Mouse (Mus musculus) E14TG2a.4 (cell line): ENCODE data around the gene Fhad1.
A peak's percentile ranks its signal among the peaks of the same experiment; 100 is the strongest.

Source experiments
- H3K27me3 ChIP-seq: 2 replicates; pipeline ENCODE4 v1.6.1; 2014; ENCODE audit warnings: low read length, control low read depth; ENCODE audit not compliant: insufficient read depth
- H3K36me3 ChIP-seq: 2 replicates; pipeline ENCODE4 v1.6.1; 2014; ENCODE audit warnings: low read length, control low read depth; ENCODE audit not compliant: insufficient read depth
- H3K4me1 ChIP-seq: replicated peaks from 2 replicates; pipeline ENCODE4 v1.6.1; 2014; ENCODE audit warnings: low read depth, low read length, control low read depth
- H3K4me3 ChIP-seq: replicated peaks from 2 replicates; pipeline ENCODE4 v1.5.1; 2014; ENCODE audit warnings: mild to moderate bottlenecking, low read length
- H3K9me3 ChIP-seq: 2 replicates; pipeline ENCODE4 v1.6.1; 2014; ENCODE audit warnings: low read length, control low read depth
- CTCF ChIP-seq: conservative IDR thresholded peaks from 2 replicates; pipeline ENCODE4 v1.5.1; 2014; ENCODE audit warnings: low read length
- NANOG ChIP-seq: IDR thresholded peaks from 2 replicates; pipeline ENCODE4 v1.6.1; 2014; ENCODE audit warnings: borderline replicate concordance, low read length, mixed read lengths
- POU5F1 ChIP-seq: IDR thresholded peaks from 2 replicates; pipeline ENCODE4 v1.6.1; 2014; ENCODE audit warnings: low read length, borderline replicate concordance

Gene Fhad1

DNA sequence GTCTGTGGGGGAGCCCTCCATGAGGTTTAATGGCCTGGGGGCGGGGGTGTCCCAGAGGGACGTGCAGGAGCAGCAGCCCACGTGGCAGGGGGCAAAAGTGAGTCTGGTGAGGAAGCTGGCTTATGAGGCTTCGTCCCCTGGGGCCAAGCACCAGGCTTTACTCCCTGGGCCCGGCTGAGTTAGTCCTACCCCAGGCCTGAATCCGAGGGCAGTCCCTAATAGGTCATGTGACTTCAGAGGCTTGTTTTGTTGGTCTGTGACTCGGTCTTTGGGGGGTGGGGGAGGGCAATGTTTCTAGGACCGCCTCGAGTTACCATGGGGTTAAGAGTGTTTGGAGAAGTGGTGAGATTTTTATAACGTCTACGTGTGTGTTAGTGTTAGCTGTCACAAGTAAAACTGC, 57.1 kb downstream of the Fhad1 start:
- no peak for TF ChIP-seq POU5F1
- no peak for TF ChIP-seq CTCF
- no peak for TF ChIP-seq NANOG
- Histone ChIP-seq H3K4me1 (peaks cover 19% of the 10 kb centered on the region), H3K36me3 (no peaks in the 10 kb centered on the region), H3K9me3 (no peaks in the 10 kb centered on the region), H3K27me3 (peaks cover 32% of the 10 kb centered on the region), H3K4me3 (0 out of 2 replicates have a peak overlapping the region, but pooled peaks have one; percentile 17)

DNA sequence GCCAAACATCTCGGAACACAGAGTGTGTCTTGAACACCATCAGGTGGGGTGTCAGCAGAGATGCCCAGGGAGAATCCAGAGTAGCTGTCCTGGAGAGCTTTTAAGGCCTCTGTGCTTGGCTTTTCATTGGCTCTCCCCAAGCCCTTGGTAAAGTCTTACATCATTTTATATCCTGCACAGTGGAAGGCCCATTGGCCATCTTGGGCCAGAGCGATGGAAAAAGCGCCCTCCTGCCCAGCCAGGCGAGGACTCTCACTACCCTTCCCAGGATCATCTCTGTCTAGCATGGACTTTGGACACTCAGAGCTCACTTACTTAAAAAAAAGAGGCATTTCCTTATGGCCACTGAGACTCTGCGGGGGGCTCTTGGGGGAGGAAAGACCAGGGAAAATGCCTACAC, 58.0 kb downstream of the Fhad1 start:
- TF ChIP-seq POU5F1 (no peak), NANOG (no peak), CTCF (no peak)
- peaks cover 23% of the 10 kb centered on the region for H3K4me1 ChIP-seq
- no peaks in the 10 kb centered on the region for H3K36me3 ChIP-seq
- H3K9me3 ChIP-seq, result no peaks in the 10 kb centered on the region
- no peak overlapping the region for H3K4me3 ChIP-seq
- H3K27me3 ChIP-seq, result peaks cover 40% of the 10 kb centered on the region

DNA sequence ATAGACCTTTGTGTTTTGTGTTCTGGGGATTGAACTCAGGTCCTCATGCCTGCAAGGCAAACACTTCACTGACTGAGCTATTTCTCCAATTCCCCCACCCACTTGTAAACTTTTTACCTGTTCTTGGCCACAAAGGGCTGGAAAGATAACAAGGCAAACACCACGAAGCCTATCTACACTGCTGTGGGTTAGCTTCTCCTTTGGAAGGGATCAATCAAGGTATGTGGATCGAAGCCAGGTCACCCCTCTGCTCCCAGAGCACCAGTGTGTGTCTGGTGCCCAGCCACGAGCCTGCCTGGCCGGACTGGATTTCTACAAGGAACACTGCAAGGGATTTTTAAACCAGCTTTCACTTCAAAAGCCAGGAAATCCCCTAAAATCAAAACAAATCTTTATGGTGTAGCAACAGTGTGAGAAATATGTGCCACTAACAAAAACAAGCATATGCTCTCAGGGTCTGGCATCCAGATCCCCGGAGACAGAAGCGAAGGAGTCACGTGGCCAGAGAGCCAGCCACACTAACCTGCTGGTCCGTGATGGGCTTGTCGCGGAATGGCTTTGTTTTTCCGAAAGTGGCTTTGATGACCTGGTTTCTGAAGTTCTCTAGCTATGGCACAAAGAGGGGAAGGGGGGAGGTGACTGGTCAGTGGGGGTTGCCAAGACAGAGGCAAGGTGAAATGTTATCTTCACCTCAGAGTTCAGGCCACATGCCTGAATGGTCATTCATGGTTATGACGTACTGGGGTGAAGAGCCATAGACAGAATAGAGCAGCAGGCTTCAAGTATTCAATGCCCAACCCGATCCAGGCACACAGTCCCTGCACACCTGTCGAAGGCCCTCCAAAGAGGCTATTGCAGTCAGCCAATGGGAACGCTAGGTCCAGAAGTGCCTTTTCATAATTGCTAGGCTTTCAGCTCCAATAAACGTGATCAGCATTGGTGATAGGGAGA, 59.8 kb downstream of the Fhad1 start:
- Histone ChIP-seq H3K4me3 (no peak overlapping the region), H3K9me3 (no peaks in the 10 kb centered on the region), H3K27me3 (peaks cover 55% of the 10 kb centered on the region), H3K36me3 (no peaks in the 10 kb centered on the region), H3K4me1 (peaks cover 24% of the 10 kb centered on the region)
- TF ChIP-seq POU5F1, result no peak
- no peak for TF ChIP-seq NANOG

DNA sequence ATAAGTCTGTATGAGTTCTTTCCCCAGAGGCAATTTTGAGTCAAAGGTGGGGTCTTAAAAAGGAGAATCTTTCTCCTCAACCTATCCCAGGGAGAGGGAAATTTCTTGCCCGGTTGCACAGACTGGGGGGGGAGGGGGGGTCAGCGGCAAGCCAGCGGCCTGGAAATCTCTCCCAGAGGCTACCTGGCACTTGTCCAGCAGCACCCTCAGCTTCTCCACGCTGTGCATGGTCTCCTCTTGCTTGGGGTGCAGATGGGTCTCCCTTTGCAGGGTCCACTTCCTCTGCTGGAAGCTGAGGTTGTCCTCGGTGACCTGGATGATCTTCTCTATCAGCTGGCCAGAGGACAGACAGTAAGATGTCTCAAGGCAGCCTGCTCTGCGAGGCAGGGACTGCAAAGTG, 61.0 kb downstream of the Fhad1 start:
- TF ChIP-seq NANOG (no peak), CTCF (no peak), POU5F1 (no peak)
- H3K4me3 ChIP-seq, result no peak overlapping the region

DNA sequence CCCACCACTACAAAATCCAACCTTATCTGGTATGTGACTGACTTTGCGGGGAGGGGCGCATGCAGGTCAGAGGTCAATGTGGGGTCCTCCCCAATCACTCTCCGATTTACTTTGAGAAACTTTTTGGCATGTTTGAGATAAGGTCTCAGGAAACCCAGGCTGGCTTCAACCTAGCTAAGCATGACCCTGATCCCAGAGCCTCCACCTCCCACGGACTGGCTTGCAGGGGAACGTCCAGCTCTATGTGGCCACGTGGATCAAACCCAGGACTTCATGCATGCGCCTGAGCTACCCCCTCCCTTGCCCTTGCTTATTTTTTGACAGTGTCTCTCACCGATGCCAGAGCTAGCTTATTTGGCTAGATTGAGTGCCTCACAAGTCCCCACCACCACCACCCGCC, 61.6 kb downstream of the Fhad1 start:
- Histone ChIP-seq H3K4me3 (no peak overlapping the region), H3K27me3 (peaks cover 58% of the 10 kb centered on the region), H3K4me1 (peaks cover 17% of the 10 kb centered on the region), H3K36me3 (no peaks in the 10 kb centered on the region), H3K9me3 (no peaks in the 10 kb centered on the region)
- no peak for TF ChIP-seq CTCF
- TF ChIP-seq POU5F1, result no peak
- TF ChIP-seq NANOG, result no peak

More for the DNA sequence above, 61.0 kb downstream of the Fhad1 start:
- Histone ChIP-seq H3K4me1 (peaks cover 23% of the 10 kb centered on the region), H3K27me3 (peaks cover 57% of the 10 kb centered on the region), H3K36me3 (no peaks in the 10 kb centered on the region), H3K9me3 (no peaks in the 10 kb centered on the region)

DNA sequence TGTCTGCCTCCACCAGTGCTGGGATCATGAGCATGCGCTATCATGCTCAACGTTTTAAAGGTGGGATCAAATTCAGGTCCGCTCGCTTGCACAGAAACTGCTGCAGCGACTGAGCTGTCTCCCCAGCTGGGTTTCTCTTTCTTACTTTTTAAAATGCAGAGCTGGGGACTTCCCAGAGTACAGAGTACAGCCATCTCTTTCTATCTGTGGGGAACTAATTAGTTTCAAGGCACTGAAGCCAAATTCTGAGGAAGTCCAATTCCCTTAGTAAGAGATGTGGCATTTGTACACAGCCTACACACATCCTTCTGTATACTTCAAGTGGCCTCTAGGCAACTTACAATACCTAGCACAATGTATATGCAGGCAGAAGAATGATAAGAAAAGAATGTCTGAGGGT, 62.1 kb downstream of the Fhad1 start:
- no peaks in the 10 kb centered on the region for H3K9me3 ChIP-seq
- TF ChIP-seq CTCF, result no peak
- no peak for TF ChIP-seq NANOG
- TF ChIP-seq POU5F1, result no peak
- no peaks in the 10 kb centered on the region for H3K36me3 ChIP-seq
- H3K4me3 ChIP-seq, result no peak overlapping the region
- peaks cover 13% of the 10 kb centered on the region for H3K4me1 ChIP-seq
- peaks cover 61% of the 10 kb centered on the region for H3K27me3 ChIP-seq

DNA sequence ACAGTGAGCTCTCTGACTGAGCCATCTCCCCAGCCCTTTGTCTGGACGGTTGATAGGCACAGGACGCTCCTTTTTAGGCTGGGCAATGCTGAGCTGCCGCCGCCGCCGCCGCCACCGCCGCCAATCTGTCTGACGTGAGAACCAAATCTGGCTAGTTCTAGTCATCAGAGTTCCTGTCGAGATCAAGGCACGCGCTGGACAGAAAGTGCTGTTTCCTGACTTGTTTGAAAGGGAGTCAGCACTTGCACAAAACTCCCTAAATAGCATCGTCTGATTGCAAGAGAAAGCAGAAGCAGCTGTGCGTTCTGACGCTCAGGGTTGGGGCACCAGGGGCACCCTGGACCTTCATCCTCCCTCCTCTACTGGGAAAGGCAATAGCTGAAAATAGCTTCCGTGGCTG, 62.8 kb downstream of the Fhad1 start:
- Histone ChIP-seq H3K4me1 (peaks cover 5% of the 10 kb centered on the region; the same call in 1 of the 2 replicates), H3K36me3 (no peaks in the 10 kb centered on the region), H3K27me3 (peaks cover 67% of the 10 kb centered on the region), H3K9me3 (no peaks in the 10 kb centered on the region), H3K4me3 (no peak overlapping the region)
- TF ChIP-seq POU5F1, result no peak
- no peak for TF ChIP-seq CTCF
- TF ChIP-seq NANOG, result no peak

DNA sequence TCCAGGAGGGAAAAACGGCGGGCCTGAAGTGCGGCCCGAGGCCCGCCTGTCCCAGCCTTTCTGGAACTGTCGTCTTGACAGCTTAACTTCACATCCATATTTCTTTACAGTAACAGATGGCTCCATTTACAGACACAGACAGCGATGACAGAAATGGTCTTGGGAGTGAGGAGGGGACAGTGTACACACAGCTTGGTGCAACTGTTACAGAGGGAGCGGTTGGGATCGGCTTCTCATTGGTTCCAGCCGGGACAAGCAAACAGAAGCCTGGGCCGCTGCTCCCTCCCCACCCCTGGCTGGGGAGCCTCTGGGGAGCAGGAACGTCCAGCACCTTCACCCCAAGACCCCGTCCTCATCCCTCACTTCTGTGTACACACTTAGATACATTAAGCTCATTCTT, 65.4 kb downstream of the Fhad1 start:
- peaks cover 7% of the 10 kb centered on the region; the same call in 1 of the 2 replicates for H3K4me1 ChIP-seq
- peaks cover 3% of the 10 kb centered on the region; the same call in 1 of the 2 replicates for H3K9me3 ChIP-seq
- peaks cover 50% of the 10 kb centered on the region for H3K27me3 ChIP-seq
- TF ChIP-seq POU5F1 (no peak), NANOG (no peak), CTCF (no peak)
- no peak overlapping the region for H3K4me3 ChIP-seq
- no peaks in the 10 kb centered on the region for H3K36me3 ChIP-seq
